Mouse (Mus musculus) neutrophil, adult 5-6 weeks (primary cell): ENCODE measurements around the gene Galnt2. TPM values are rescaled to one million over a fixed set of nuclear protein-coding genes. Genes with fewer than 3 reads are reported as not detected.

Experiments used
- ATAC-seq: fragments of 151-379, 151-347 bp; 2 replicates; pipeline ENCODE4 v1.8.0; 2017; ENCODE audit warnings: mild to moderate bottlenecking, moderate TSS enrichment; ENCODE audit not compliant: insufficient number of reproducible peaks, poor library complexity, low FRiP score, severe bottlenecking; ENCODE audit errors: extremely low read depth
- total RNA-seq: library from RNA; stranded (forward); fragments of 200-1000 nt; gene quantifications from 2 replicates; pipeline ENCODE4 v1.2.3, GENCODE M21; 2017

The Galnt2 gene
- total RNA-seq, 1 experiment from 2014 or later: 27.9 TPM

- peak; percentile 41; the same call in 1 of the 2 replicates for ATAC-seq
Measured at GRCm38 (mm10) chr8:124231485-124232279, 491 bp downstream of the Galnt2 start.

DNA sequence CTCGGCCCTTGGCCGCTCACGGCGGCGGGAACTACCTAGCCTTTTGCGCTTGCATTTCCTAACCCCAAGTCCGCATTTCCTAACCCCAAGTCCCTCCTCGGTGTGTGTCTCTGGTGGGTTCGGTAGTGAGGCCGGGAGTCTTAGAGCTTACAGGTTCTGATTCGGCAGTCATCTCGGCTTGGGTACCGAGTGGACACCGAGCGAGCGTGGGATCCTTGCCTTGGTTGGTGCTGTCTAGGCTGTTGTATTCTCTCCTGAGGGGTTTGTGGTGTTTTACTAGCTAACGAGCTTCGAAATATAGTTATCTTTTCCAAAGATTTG lies 1.0 kb downstream of the Galnt2 start:
- ATAC-seq: no peak

GRCm38 (mm10) chr8:124234496-124234895 lies 3.3 kb downstream of the Galnt2 start:
- no peak for ATAC-seq

DNA sequence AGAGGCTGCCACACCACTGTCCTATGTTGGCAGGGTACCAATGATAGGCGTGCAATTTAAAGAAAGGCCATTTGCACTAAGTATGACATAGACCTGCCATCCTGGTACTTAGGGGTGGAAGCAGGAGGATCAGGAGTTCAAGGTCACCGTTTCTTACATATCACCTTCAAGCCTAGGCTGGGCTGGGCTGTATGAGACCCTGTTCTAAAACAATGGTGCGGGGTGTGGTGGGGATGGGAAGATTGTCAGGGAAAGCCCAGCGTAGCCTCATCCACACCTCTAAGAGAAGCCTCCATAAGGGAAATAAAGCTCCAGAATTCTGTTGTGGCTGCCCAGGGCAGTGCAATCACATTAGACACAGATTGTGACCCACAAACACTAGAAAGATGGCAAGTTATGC lies 4.3 kb downstream of the Galnt2 start:
- ATAC-seq: no peak

- no peak for ATAC-seq
Measured at GRCm38 (mm10) chr8:124239350-124239749, 8.2 kb downstream of the Galnt2 start.

DNA sequence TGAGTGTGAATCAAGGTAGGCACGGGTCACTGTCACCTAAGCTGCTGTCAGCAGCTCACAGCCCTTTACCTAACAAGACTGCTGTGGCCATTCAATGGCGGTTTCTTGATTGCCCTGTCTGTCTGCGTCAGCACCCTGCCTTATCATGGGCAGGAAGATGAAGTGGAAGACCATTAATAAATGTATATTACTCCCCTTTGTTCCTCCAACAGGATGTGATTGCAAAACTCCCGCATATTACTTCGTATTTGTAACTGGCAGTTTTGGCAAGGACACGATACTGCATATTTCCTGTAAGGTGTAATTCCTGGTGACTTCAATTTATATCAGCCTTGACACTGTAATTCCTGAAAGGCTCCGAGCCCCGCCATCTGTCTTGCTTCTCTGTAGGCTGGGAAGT lies 9.7 kb downstream of the Galnt2 start:
- ATAC-seq: no peak

- peak; percentile 16; the same call in 1 of the 2 replicates for ATAC-seq
Measured at GRCm38 (mm10) chr8:124242208-124242607, 11.0 kb downstream of the Galnt2 start.

GRCm38 (mm10) chr8:124242913-124243312 lies 11.7 kb downstream of the Galnt2 start:
- ATAC-seq: no peak

DNA sequence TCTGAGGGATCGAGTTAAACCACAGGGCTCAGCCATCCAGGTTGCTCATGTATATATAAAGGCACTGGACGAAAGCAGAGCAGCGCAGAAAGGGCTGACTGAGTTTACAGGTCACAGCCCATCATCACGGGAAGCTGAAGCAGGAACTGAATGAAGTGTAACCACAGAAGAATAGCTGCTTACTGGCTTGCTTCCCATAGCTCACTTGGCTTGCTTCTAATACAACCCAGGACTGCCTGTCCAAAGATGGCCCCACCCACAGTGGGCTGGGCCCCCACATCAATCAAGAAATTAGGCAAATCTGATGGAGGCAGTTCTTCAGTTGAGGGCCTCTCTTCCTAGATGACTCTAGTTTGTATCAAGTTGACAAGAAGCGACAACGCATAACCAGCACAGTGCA lies 16.4 kb downstream of the Galnt2 start:
- ATAC-seq: no peak

GRCm38 (mm10) chr8:124248688-124249087 lies 17.5 kb downstream of the Galnt2 start:
- no peak for ATAC-seq

DNA sequence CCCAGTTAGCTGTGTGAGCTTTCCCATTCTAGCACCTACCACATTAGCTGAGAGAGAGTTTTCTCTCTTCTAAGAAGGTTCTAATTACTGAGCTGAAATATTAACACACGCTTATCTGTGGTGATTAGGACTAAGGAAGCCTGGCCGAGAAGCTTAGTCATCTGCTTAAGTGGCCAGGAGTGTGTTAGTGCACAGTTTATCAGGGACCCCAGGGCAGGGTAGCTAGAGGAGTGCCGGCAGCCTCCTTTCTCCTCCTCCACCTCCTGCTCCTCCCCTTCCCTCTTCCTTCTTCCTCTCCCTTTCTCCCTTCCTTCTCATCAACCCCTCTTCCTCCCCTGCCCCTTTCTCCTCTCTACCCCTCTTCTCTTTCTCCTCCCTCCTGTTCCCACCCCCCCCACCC lies 19.1 kb downstream of the Galnt2 start:
- no peak for ATAC-seq

DNA sequence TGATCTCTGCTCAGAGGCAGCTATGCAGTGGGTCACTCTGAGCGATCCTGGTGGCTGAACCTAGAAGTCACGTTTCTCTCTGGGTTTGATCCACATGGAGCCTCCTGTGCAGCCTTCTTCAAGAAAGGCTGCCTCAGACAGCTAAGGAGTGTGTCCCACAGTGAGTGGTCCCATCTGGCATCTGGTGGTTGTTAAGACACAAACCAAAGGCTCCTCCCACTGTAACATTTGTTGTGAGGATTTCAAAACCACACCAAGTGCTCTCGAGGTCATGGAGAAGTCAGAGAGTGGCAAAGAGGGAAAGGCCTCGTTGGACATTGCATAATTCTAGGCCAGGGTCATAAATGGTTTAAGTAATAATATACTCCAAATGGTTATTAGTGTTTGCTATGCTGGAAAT lies 19.6 kb downstream of the Galnt2 start:
- no peak for ATAC-seq

DNA sequence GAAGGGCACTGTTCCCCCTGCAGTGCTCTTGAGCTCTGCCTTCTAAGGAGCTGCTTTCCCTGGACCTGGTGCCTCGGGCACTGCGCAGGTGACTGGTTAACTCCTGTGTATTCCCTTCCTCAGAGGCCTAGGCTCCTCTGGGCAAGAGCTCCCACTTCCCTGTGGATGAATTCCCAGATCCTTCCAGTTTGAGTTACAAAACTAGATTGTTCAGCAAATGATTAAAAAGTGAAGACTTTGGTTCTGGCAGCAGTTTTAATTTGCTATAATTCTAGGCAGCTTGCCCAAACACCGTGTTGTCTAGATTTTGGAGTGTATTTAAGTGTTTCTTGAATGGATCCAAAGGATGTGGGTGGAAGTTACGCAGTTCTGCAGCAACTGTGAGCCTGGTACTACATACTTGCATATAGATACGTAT lies 21.4 kb downstream of the Galnt2 start:
- no peak for ATAC-seq

- ATAC-seq: no peak
Measured at GRCm38 (mm10) chr8:124253939-124254338, 22.7 kb downstream of the Galnt2 start.

- ATAC-seq: no peak; the same call in 1 of the 2 replicates
Measured at GRCm38 (mm10) chr8:124256841-124257240, 25.6 kb downstream of the Galnt2 start.

DNA sequence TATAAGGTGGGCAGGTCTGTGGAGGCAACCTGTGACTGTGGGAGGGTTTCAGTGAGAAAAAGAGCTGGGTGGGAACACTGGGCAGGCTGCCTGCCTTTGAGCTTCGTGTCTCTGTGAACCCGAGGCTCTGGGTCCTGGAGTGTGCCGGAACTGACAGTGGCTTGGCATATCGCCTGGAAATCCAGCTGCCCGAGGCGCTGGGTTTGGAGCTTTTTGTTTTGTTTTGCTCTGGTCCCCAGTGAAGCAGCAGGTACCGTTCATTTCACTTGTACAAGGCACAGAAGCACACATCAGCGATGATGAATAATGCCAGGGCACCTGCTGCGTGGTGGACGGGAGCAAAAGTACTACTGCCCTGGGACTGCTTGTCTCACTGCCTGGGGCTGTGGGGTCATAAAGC lies 26.2 kb downstream of the Galnt2 start:
- ATAC-seq: no peak

DNA sequence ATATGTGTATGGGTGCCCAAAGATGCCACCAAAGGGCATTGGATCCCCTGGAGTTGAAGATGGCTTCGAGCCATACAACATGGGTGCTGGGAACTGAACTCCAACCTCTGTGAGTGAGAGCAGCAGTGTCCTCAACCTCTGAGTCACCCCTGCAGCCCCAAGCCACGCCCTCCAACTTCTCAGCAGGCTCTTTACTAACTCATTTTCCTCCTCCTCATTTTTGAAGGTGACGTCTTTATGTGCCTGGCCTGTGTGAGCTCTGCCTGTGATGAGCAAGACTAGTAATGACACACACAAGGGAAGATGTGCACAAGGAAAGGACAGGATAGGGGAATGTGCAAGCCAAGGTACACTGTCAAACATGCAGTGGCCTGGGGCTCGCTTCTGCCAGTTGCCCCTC lies 28.0 kb downstream of the Galnt2 start:
- no peak for ATAC-seq

DNA sequence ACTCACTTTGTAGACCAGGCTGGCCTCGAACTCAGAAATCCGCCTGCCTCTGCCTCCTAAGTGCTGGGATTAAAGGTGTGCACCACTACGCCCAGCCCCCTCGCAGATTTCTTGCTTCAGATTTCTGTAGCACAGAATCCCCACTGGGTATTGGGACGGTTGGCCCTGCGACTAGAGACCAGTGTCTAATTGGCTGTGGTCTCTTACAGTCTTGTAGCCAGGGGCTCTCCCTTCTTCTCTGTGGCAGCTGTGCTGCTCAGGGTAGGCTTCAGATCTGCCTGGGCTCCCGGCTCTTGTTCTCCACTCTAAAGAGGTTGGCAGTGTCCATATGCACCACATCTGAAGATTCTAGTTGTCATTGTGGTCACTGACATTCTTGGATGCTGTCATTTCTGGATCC lies 28.7 kb downstream of the Galnt2 start:
- no peak for ATAC-seq

- no peak for ATAC-seq
Measured at GRCm38 (mm10) chr8:124260371-124260770, 29.2 kb downstream of the Galnt2 start.

DNA sequence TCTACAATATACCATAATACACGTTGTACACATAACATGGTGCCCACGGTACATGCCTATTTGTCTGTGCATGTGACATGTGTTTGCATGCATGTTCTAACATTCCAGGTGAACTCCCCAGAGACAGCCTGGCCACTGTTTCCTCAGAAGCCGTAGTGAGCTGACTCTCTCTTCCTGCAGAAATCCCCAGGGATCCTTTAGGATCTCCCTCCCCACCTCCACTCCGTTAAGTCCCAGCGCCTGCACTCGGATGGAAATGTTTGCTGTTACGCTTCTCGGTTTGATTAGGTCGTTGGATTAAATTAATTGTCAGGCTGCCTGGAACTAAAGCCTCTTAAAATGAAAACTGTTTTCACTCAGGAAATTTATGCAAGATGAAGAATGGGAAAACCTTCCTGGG lies 31.9 kb downstream of the Galnt2 start:
- ATAC-seq: no peak

GRCm38 (mm10) chr8:124264032-124264431 lies 32.8 kb downstream of the Galnt2 start:
- ATAC-seq: no peak
